Mouse (Mus musculus) midbrain, embryonic 12.5 days (tissue): ENCODE results near the gene Six5. TPM values are rescaled to one million over a fixed set of nuclear protein-coding genes. Genes with fewer than 3 reads are reported as not detected.
A peak's percentile ranks its signal among the peaks of the same experiment; 100 is the strongest.

Experiments used
- ATAC-seq: fragments of 200-750 bp; cut with Nextera tagmentation; 2 replicates; pipeline ENCODE4 v1.8.0; 2017; ENCODE audit warnings: low read depth, moderate TSS enrichment, moderate library complexity; ENCODE audit not compliant: low FRiP score
- H3K27ac ChIP-seq: fragments of 300-500 bp; sonication (generic); replicated peaks from 2 replicates; pipeline ENCODE4 v1.5.1; 2016; ENCODE audit warnings: mild to moderate bottlenecking
- H3K27me3 ChIP-seq: fragments of 300-500 bp; sonication (generic); 2 replicates; pipeline ENCODE4 v1.6.1; 2016; ENCODE audit warnings: mild to moderate bottlenecking
- H3K36me3 ChIP-seq: fragments of 300-500 bp; sonication (generic); 2 replicates; pipeline ENCODE4 v1.6.1; 2016
- H3K4me1 ChIP-seq: fragments of 300-500 bp; sonication (generic); 2 replicates; pipeline ENCODE4 v1.6.1; 2016
- H3K4me2 ChIP-seq: fragments of 300-500 bp; sonication (generic); replicated peaks from 2 replicates; pipeline ENCODE4 v1.6.1; 2016; ENCODE audit warnings: mild to moderate bottlenecking, moderate library complexity
- H3K4me3 ChIP-seq: fragments of 300-500 bp; sonication (generic); 2 replicates; pipeline ENCODE4 v1.5.1; 2016; ENCODE audit warnings: mild to moderate bottlenecking
- H3K9ac ChIP-seq: fragments of 300-500 bp; sonication (generic); replicated peaks from 2 replicates; pipeline ENCODE4 v1.6.1; 2016; ENCODE audit warnings: mild to moderate bottlenecking, moderate library complexity
- H3K9me3 ChIP-seq: fragments of 300-500 bp; sonication (generic); 2 replicates; pipeline ENCODE4 v1.6.1; 2016; ENCODE audit warnings: mild to moderate bottlenecking
- WGBS: fragments of 180-500 bp; shearing (Covaris S2); methylation state at CpG from one replicate; pipeline ENCODE4 v1.1.7; 2016; 5-methylcytosine and 5-hydroxymethylcytosine counted together
- polyA plus RNA-seq: library from polyadenylated mRNA; unstranded; fragments of >200 nt; fragmentation: Nextera tagmentation; extraction: Ambion mirVana; gene quantifications from 2 replicates; pipeline ENCODE4 v1.2.1, GENCODE M21; 2016

Six5 gene
- polyA plus RNA-seq: 7.4 and 7.9 TPM in 2 replicates

DNA sequence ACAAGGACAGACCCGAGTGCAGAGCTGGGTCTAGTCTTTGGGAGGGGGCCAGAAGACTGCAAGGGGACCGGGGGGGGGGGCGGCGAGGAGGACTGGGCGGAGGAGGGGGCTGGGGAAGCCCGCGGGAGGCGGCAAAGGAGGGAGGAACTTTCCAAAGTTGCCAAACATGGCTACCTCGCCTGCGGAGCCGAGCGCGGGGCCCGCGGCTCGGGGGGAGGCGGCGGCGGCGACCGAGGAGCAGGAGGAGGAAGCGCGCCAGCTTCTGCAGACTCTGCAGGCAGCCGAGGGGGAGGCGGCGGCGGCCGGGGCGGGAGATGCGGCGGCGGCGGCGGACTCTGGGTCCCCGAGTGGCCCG lies at the start of gene Six5:
Gene Six5 (plus strand): TSS at position 124 of the 355 bp plus-strand sequence.
- ATAC-seq: no peak
- H3K27ac ChIP-seq: peak within 1 kb of the TSS; percentile 91
- H3K27me3 ChIP-seq: peaks cover 35% of the 10 kb centered on the region
- peaks cover 55% of the 10 kb centered on the region for H3K4me1 ChIP-seq
- peaks cover 26% of the 10 kb centered on the region for H3K36me3 ChIP-seq
- peak within 1 kb of the TSS; percentile 98 for H3K4me2 ChIP-seq
- 1% methylated on average over 23 of the region's 36 CpGs for WGBS
- no peaks in the 10 kb centered on the region for H3K9me3 ChIP-seq
- peak within 1 kb of the TSS; percentile 85 for H3K9ac ChIP-seq
- H3K4me3 ChIP-seq: peak within 1 kb of the TSS; percentile 72

DNA sequence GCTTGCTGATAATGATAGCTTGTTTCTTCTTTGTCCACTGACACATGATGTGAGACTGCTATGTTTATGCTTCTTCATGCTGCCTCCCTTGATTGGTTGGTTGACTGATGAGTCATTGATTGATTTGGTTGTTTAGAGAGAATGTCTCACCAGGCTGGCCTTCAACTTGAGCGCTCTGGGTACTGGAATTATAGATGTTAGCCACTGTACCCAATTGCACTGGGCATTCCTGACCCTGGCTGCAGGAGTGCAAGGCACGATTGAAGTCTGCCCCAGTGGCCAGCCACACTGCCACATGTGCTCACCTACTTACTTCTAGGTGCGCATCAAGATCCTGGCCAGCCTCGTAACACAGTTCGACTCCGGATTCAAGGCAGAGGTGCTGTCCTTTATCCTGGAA lies 49.8 kb upstream of the Six5 start:
- no peak overlapping the region for H3K4me3 ChIP-seq
- no peak overlapping the region for H3K27ac ChIP-seq
- no peak overlapping the region for H3K9ac ChIP-seq
- H3K4me2 ChIP-seq: no peak overlapping the region
- H3K36me3 ChIP-seq: peaks cover 100% of the 10 kb centered on the region
- WGBS: over 99% methylated on average over 6 of the region's 6 CpGs
- H3K4me1 ChIP-seq: no peaks in the 10 kb centered on the region
- no peaks in the 10 kb centered on the region for H3K9me3 ChIP-seq
- H3K27me3 ChIP-seq: no peaks in the 10 kb centered on the region
- no peak for ATAC-seq

- Histone ChIP-seq H3K27me3 (no peaks in the 10 kb centered on the region), H3K9ac (no peak overlapping the region), H3K4me2 (no peak overlapping the region), H3K9me3 (no peaks in the 10 kb centered on the region), H3K4me3 (no peak overlapping the region), H3K27ac (no peak overlapping the region), H3K36me3 (peaks cover 100% of the 10 kb centered on the region), H3K4me1 (no peaks in the 10 kb centered on the region)
- ATAC-seq: no peak
- WGBS: 90% methylated on average over 11 of the region's 11 CpGs
Measured at GRCm38 (mm10) chr7:19046286-19047069, 47.9 kb upstream of the Six5 start.

GRCm38 (mm10) chr7:19048006-19048527 lies 46.3 kb upstream of the Six5 start:
- Histone ChIP-seq H3K4me2 (no peak overlapping the region), H3K9ac (no peak overlapping the region), H3K36me3 (peaks cover 99% of the 10 kb centered on the region), H3K9me3 (no peaks in the 10 kb centered on the region), H3K4me3 (no peak overlapping the region), H3K27me3 (no peaks in the 10 kb centered on the region), H3K4me1 (no peaks in the 10 kb centered on the region), H3K27ac (no peak overlapping the region)
- 92% methylated on average over 14 of the region's 14 CpGs for WGBS
- ATAC-seq: no peak

DNA sequence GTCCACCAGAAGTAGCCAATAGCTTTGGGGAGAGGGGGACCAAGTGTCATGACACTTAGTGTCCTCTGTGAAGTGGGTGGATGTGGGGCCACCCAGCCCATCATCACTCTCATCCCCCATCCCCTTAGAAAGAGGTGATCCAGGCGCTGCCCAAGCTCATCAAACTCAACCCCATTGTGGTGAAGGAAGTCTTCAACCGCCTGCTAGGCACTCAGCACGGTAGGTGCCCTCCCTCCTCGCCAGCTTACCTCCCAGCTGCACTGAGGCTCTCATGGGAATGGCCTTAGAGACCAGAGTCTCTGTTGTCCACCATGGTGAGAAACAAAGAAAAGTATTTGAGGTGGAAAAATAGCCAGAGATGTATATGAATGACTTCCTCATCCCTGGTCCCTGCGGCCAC lies 45.1 kb upstream of the Six5 start:
- WGBS: 94% methylated on average over 5 of the region's 5 CpGs
- H3K4me3 ChIP-seq: no peak overlapping the region
- peaks cover 91% of the 10 kb centered on the region for H3K36me3 ChIP-seq
- no peak for ATAC-seq
- H3K27ac ChIP-seq: no peak overlapping the region
- no peaks in the 10 kb centered on the region for H3K27me3 ChIP-seq
- H3K9ac ChIP-seq: no peak overlapping the region
- no peak overlapping the region for H3K4me2 ChIP-seq
- H3K9me3 ChIP-seq: no peaks in the 10 kb centered on the region
- peaks cover 4% of the 10 kb centered on the region for H3K4me1 ChIP-seq

DNA sequence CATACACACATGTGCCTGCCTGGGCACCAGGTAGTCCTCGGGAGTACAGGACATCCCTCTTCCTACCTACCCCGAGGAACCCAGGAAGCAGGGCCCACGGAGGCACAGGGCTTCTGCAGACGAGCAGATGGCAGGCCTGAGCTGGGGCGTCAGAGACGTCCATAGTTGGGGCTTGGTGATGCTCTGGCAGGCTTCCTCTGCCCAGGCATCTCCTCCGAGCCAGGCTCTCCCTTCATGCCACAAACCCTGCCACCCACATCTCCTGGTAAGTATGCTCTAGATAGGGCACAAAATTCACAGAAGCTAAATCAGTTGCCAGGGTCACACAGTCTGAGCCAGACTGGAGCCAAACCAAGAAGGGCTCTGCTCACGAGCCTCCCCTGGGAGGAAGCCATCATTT lies 44.2 kb upstream of the Six5 start:
- no peaks in the 10 kb centered on the region for H3K9me3 ChIP-seq
- H3K9ac ChIP-seq: no peak overlapping the region
- H3K4me2 ChIP-seq: no peak overlapping the region
- H3K36me3 ChIP-seq: peaks cover 81% of the 10 kb centered on the region
- no peak for ATAC-seq
- 91% methylated on average over 8 of the region's 8 CpGs for WGBS
- no peaks in the 10 kb centered on the region for H3K27me3 ChIP-seq
- peaks cover 12% of the 10 kb centered on the region for H3K4me1 ChIP-seq
- no peak overlapping the region for H3K4me3 ChIP-seq
- no peak overlapping the region for H3K27ac ChIP-seq

DNA sequence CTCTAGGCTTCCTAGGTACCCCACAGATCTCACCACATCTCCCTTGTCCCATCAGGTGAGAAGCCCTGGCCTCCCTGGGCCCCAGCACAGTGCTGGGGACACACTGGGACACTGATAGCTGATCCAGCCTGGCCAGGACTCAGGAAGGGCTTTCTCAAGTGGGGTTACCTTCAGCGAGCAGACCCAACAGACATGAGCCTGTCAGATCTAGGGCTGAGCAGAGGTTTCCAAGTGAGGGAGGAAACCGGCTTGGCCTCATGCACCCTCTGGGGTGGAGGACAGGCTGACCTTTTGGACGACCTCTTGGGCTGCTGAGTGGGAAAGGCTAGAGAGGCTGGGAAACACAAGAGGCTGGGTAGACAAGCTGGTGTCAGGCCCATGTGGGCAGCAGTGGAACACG lies 43.2 kb upstream of the Six5 start:
- no peak overlapping the region for H3K9ac ChIP-seq
- H3K4me1 ChIP-seq: peaks cover 12% of the 10 kb centered on the region
- H3K27ac ChIP-seq: no peak overlapping the region
- H3K27me3 ChIP-seq: no peaks in the 10 kb centered on the region
- H3K4me2 ChIP-seq: no peak overlapping the region
- ATAC-seq: no peak
- 71% methylated on average over 4 of the region's 4 CpGs for WGBS
- H3K9me3 ChIP-seq: no peaks in the 10 kb centered on the region
- no peak overlapping the region for H3K4me3 ChIP-seq
- peaks cover 71% of the 10 kb centered on the region for H3K36me3 ChIP-seq

- no peak overlapping the region for H3K9ac ChIP-seq
- ATAC-seq: no peak
- H3K27ac ChIP-seq: no peak overlapping the region
- peaks cover 58% of the 10 kb centered on the region for H3K36me3 ChIP-seq
- H3K4me1 ChIP-seq: peaks cover 12% of the 10 kb centered on the region
- 91% methylated on average over 15 of the region's 15 CpGs for WGBS
- H3K9me3 ChIP-seq: no peaks in the 10 kb centered on the region
- no peaks in the 10 kb centered on the region for H3K27me3 ChIP-seq
- H3K4me2 ChIP-seq: no peak overlapping the region
- H3K4me3 ChIP-seq: no peak overlapping the region
Measured at GRCm38 (mm10) chr7:19052345-19053135, 41.9 kb upstream of the Six5 start.

GRCm38 (mm10) chr7:19053136-19053532 lies 41.3 kb upstream of the Six5 start:
- Histone ChIP-seq H3K4me1 (peaks cover 12% of the 10 kb centered on the region), H3K36me3 (peaks cover 52% of the 10 kb centered on the region), H3K9me3 (no peaks in the 10 kb centered on the region), H3K4me2 (no peak overlapping the region), H3K4me3 (no peak overlapping the region), H3K27me3 (no peaks in the 10 kb centered on the region), H3K27ac (no peak overlapping the region), H3K9ac (no peak overlapping the region)
- no peak for ATAC-seq
- 94% methylated on average over 7 of the region's 7 CpGs for WGBS

DNA sequence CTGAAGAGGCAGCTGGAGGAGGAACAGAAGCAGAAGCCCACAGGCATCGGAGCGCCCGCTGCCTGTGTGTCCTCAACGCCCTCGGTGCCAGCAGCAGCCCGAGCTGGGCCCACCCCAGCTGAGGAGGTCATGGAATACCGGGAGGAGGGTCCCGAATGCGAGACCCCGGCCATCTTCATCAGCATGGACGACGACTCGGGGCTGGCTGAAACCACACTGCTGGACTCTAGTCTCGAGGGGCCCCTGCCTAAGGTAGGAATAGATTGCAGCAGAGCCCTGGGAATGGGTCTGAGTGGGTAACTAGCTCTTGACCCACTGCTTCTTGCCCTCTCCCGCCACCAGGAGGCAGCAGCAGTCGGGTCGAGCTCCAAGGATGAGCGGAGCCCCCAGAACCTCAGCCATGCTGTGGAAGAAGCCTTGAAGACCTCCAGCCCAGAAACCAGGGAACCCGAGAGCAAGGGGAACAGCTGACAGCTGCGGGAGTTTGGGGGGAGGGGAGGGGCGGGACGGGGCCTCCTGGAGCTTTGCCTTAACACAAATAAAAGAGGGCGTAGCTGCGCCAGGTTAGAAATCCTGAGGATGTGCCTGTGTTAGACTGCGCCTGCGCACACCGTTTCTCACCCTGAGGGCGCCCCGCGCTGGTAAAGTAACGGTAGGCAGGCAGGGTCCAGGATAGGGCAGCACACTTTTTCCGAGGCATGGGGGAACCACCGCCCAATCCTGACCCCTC lies 40.2 kb upstream of the Six5 start, which contains the start of gene Rsph6a:
Gene Rsph6a (plus strand): TSS at position 644 of the 730 bp plus-strand sequence.
- peak within 1 kb of the TSS; percentile 22; the same call in 1 of the 2 replicates for H3K27ac ChIP-seq
- 23% methylated on average over 32 of the region's 33 CpGs for WGBS
- H3K36me3 ChIP-seq: peaks cover 41% of the 10 kb centered on the region
- H3K4me2 ChIP-seq: peak within 1 kb of the TSS; percentile 55
- no peaks in the 10 kb centered on the region for H3K9me3 ChIP-seq
- no peak within 1 kb of the TSS; the same call in 1 of the 2 replicates for H3K9ac ChIP-seq
- H3K4me1 ChIP-seq: peaks cover 12% of the 10 kb centered on the region
- peak within 1 kb of the TSS; percentile 23 for H3K4me3 ChIP-seq
- ATAC-seq: peak; percentile 72
- no peaks in the 10 kb centered on the region for H3K27me3 ChIP-seq

DNA sequence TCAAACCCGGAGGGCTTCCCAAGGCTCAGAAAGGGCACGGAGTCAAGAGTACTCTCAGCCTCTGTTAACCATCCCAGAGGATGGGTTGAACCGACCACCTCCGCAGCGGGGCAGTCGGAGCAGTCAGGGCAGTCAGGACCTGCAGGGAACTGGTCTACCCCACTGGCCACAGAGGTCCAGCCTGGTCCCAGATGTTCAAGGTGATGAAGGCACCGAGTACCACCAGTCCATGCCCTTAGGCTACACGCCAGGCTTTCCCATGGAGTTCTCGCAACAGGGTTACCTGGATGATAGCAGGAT lies 39.7 kb upstream of the Six5 start:
- H3K4me2 ChIP-seq: peak overlapping the region; percentile 55
- ATAC-seq: no peak; the same call in none of the 2 replicates
- H3K4me1 ChIP-seq: peaks cover 12% of the 10 kb centered on the region
- H3K27me3 ChIP-seq: no peaks in the 10 kb centered on the region
- H3K4me3 ChIP-seq: peak overlapping the region; percentile 23
- H3K36me3 ChIP-seq: peaks cover 36% of the 10 kb centered on the region
- H3K9me3 ChIP-seq: no peaks in the 10 kb centered on the region
- WGBS: 64% methylated on average over 9 of the region's 9 CpGs
- H3K27ac ChIP-seq: no peak overlapping the region
- H3K9ac ChIP-seq: no peak overlapping the region; the same call in 1 of the 2 replicates
